Mouse (Mus musculus) midbrain, postnatal 0 days (tissue): ENCODE data around the gene Fam169b. TPM values are rescaled to one million over a fixed set of nuclear protein-coding genes. Genes with fewer than 3 reads are reported as not detected.
"Not testable (repeated sequence)": the region's sequence is repeated elsewhere in the genome, so short reads cannot be mapped to it uniquely, and the experiment has no call there.

Source experiments
- ATAC-seq: fragments of 200-750 bp; cut with Nextera tagmentation; 2 replicates; pipeline ENCODE4 v1.8.0; 2017; ENCODE audit warnings: moderate number of reproducible peaks, mild to moderate bottlenecking, moderate TSS enrichment, moderate library complexity; ENCODE audit not compliant: low FRiP score
- DNase-seq: peaks from one replicate; pipeline ENCODE4 v3.0.0-alpha.2; 2015; ENCODE audit warnings: low spot score
- H3K27ac ChIP-seq: fragments of 300-500 bp; sonication (generic); 2 replicates; pipeline ENCODE4 v1.5.1; 2014; ENCODE audit warnings: low read depth, mild to moderate bottlenecking, low read length, mixed read lengths
- H3K27me3 ChIP-seq: fragments of 300-500 bp; sonication (generic); 2 replicates; pipeline ENCODE4 v1.6.1; 2014; ENCODE audit warnings: low read length, control low read depth, mixed read lengths; ENCODE audit not compliant: insufficient read depth
- H3K36me3 ChIP-seq: fragments of 300-500 bp; sonication (generic); 2 replicates; pipeline ENCODE4 v1.6.1; 2014; ENCODE audit warnings: low read length, control low read depth, mixed read lengths; ENCODE audit not compliant: insufficient read depth
- H3K4me1 ChIP-seq: fragments of 300-500 bp; sonication (generic); 2 replicates; pipeline ENCODE4 v1.6.1; 2014; ENCODE audit warnings: mild to moderate bottlenecking, control low read depth, antibody characterized with exemption, low read length, mixed read lengths; ENCODE audit not compliant: insufficient read depth
- H3K4me2 ChIP-seq: fragments of 300-500 bp; sonication (generic); 2 replicates; pipeline ENCODE4 v1.6.1; 2014; ENCODE audit warnings: low read depth, mild to moderate bottlenecking, low read length, mixed read lengths; ENCODE audit not compliant: poor library complexity, severe bottlenecking
- H3K4me3 ChIP-seq: fragments of 300-500 bp; sonication (generic); 2 replicates; pipeline ENCODE4 v1.5.1; 2014; ENCODE audit warnings: low read depth, mild to moderate bottlenecking, low read length, moderate library complexity
- H3K9ac ChIP-seq: fragments of 300-500 bp; sonication (generic); replicated peaks from 2 replicates; pipeline ENCODE4 v1.6.1; 2014; ENCODE audit warnings: mild to moderate bottlenecking, low read length, moderate library complexity, mixed read lengths; ENCODE audit not compliant: poor library complexity, severe bottlenecking
- H3K9me3 ChIP-seq: fragments of 300-500 bp; sonication (generic); 2 replicates; pipeline ENCODE4 v1.6.1; 2016; ENCODE audit warnings: low read length, control low read depth
- CTCF ChIP-seq: IDR thresholded peaks from 2 replicates; pipeline ENCODE4 v1.5.1; 2016; ENCODE audit warnings: antibody characterized with exemption, mild to moderate bottlenecking
- WGBS: fragments of 180-500 bp; shearing (Covaris S2); extraction: QIAGEN DNeasy Blood & Tissue Kit; methylation state at CpG from one replicate; pipeline ENCODE4 v1.1.7; 2014; 5-methylcytosine and 5-hydroxymethylcytosine counted together
- polyA plus RNA-seq: library from polyadenylated mRNA; unstranded; fragments of >200 nt; fragmentation: Nextera tagmentation; extraction: Ambion mirVana; gene quantifications from 2 replicates; pipeline ENCODE4 v1.2.1, GENCODE M21; 2015
- total RNA-seq: library from RNA; depleted of rRNA; stranded (reverse); fragments of >200 nt; gene quantifications from 2 replicates; pipeline ENCODE4 v1.2.3, GENCODE M21; 2014

The Fam169b gene
- total and polyA plus RNA-seq, 2 experiments from 2014 or later = not detected

GRCm38 (mm10) chr7:68279481-68279880, 5.8 kb downstream of the Fam169b start:
- WGBS = 85% methylated on average over 7 of the region's 7 CpGs
- no peak for ATAC-seq

DNA sequence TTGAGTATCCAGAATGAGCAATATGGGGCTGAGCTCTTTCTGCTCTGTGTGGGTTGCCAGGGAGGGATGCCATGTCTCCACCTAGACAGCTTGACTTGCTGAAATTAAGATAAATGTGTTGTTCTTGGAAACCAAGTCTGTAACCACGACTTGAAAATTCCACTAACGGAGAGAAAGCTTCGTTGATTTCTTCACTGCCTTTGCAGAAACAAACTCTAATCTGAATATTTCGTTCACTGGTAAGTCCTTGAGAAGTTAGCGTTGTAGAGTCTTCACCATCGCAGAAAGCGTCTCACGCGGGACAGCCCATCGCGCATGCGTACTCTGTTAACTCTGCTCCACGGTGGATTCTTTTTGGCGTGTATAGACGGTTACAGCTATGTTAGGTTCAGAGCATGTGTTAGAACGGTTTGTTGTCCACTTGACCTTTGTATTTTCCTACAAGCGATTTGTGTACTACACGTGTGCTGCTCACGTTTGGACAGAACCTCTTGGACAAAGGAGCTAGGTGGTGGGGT, 6.8 kb downstream of the Fam169b start:
- Histone ChIP-seq H3K9ac (no peak overlapping the region), H3K27me3 (peaks cover 8% of the 10 kb centered on the region; the same call in 1 of the 2 replicates), H3K27ac (no peak overlapping the region), H3K36me3 (no peaks in the 10 kb centered on the region), H3K9me3 (no peaks in the 10 kb centered on the region), H3K4me1 (peaks cover 9% of the 10 kb centered on the region; the same call in 1 of the 2 replicates), H3K4me2 (no peak overlapping the region), H3K4me3 (no peak overlapping the region)
- TF ChIP-seq CTCF = no peak
- WGBS = 96% methylated on average over 19 of the region's 19 CpGs
- DNase-seq = no peak
- ATAC-seq = no peak

More at GRCm38 (mm10) chr7:68279481-68279880, 5.8 kb downstream of the Fam169b start:
- Histone ChIP-seq H3K27me3 (peaks cover 8% of the 10 kb centered on the region; the same call in 1 of the 2 replicates), H3K36me3 (no peaks in the 10 kb centered on the region), H3K9me3 (no peaks in the 10 kb centered on the region), H3K27ac (no peak overlapping the region), H3K4me2 (no peak overlapping the region), H3K4me3 (no peak overlapping the region), H3K9ac (no peak overlapping the region), H3K4me1 (peaks cover 9% of the 10 kb centered on the region; the same call in 1 of the 2 replicates)
- no peak for DNase-seq
- TF ChIP-seq CTCF = no peak

GRCm38 (mm10) chr7:68281341-68281740, 7.7 kb downstream of the Fam169b start:
- ATAC-seq = no peak
- 71% methylated on average over 5 of the region's 5 CpGs for WGBS
- Histone ChIP-seq H3K36me3 (no peaks in the 10 kb centered on the region), H3K9me3 (no peaks in the 10 kb centered on the region), H3K27ac (no peak overlapping the region), H3K4me2 (no peak overlapping the region), H3K4me1 (peaks cover 3% of the 10 kb centered on the region; the same call in 1 of the 2 replicates), H3K9ac (no peak overlapping the region), H3K27me3 (peaks cover 3% of the 10 kb centered on the region; the same call in 1 of the 2 replicates), H3K4me3 (no peak overlapping the region)
- no peak for TF ChIP-seq CTCF
- no peak for DNase-seq

- Histone ChIP-seq H3K4me2 (no peak overlapping the region), H3K4me1 (no peaks in the 10 kb centered on the region), H3K9me3 (no peaks in the 10 kb centered on the region), H3K9ac (no peak overlapping the region), H3K27ac (no peak overlapping the region), H3K27me3 (no peaks in the 10 kb centered on the region), H3K4me3 (no peak overlapping the region), H3K36me3 (no peaks in the 10 kb centered on the region)
- DNase-seq (no peak), ATAC-seq (no peak)
- no peak for TF ChIP-seq CTCF
- WGBS = 92% methylated on average over 22 of the region's 22 CpGs
These were observed 8.9 kb downstream of the Fam169b start for GRCm38 (mm10) chr7:68282304-68283132.

DNA sequence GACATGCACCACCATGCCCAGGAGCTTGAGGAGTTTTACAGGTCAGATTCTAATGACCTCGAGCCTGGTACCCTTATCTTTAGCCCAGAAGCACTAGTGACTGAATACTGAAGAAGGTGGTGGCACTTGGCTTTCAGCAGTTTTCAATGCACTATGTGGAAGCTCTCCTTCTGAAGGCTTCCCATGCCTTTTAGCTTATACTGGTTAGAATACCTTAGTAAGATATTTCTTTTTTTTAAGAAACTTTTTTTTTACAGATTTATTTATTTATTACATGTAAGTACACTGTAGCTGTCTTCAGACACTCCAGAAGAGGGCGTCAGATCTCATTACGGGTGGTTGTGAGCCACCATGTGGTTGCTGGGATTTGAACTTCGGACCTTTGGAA, 9.5 kb downstream of the Fam169b start:
- H3K4me1 ChIP-seq, H3K4me2 ChIP-seq, H3K36me3 ChIP-seq, H3K27me3 ChIP-seq, ATAC-seq, DNase-seq, H3K9ac ChIP-seq, H3K27ac ChIP-seq, H3K9me3 ChIP-seq, H3K4me3 ChIP-seq: not testable (repeated sequence)
- 74% methylated on average over 4 of the region's 4 CpGs for WGBS

DNA sequence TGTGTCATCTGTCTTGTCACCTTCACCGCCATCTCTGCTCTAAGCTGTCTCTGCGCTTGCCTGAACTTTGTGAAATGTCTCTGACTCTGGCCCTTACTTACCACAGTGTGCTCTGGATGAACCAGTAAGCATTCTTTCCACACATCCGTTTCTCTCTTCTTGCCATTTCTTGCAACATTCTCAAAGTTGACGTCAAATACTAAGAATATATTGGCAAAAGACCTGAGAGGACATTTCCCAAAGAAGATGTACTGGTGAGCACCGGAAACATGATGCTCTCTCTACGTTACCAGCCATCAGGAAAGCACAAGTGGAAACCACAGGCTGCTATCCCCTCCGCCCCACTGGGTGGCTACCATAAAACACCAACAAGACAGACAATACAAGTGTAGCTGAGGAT, 10.1 kb downstream of the Fam169b start:
- Histone ChIP-seq H3K27me3 (no peaks in the 10 kb centered on the region), H3K4me2 (no peak overlapping the region), H3K9ac (no peak overlapping the region), H3K4me1 (no peaks in the 10 kb centered on the region), H3K27ac (no peak overlapping the region), H3K36me3 (no peaks in the 10 kb centered on the region), H3K4me3 (no peak overlapping the region), H3K9me3 (no peaks in the 10 kb centered on the region)
- TF ChIP-seq CTCF = no peak
- ATAC-seq = no peak
- WGBS = 94% methylated on average over 7 of the region's 7 CpGs
- DNase-seq = no peak
